Mouse (Mus musculus) left cerebral cortex, postnatal 25 days (tissue): Measurements from ENCODE around the gene Gm28557. TPM values are rescaled to one million over a fixed set of nuclear protein-coding genes. Genes with fewer than 3 reads are reported as not detected.
"Not testable (repeated sequence)": the region's sequence is repeated elsewhere in the genome, so short reads cannot be mapped to it uniquely, and the experiment has no call there.

Experiments
- DNase-seq, 2 experiments: peaks; one replicate each; pipeline ENCODE4 v3.0.0; 2022; ENCODE audit warnings: low spot score in 2 of 2, mixed read lengths in 1 of 2
- intact Hi-C: fragments of 180-260 bp; cut with DNase I; formaldehyde crosslinking; loops from one replicate; pipeline ENCODE4 v1.15.1; 2025
- total RNA-seq, 2 experiments: library from RNA; stranded (reverse); gene quantifications; 2 replicates each; pipeline ENCODE4 v1.2.3; 2021

Gene Gm28557
- total RNA-seq: 1 to 10 TPM; 2.0 to 2.2 TPM

- intact Hi-C loops: loop anchor here (1.0 to 2.0 kb wide), 6 partner anchors 20 to 252 kb away; partner anchors contain the start of genes Gm28044, Zfp455, Zfp457 and Zfp712
Measured at GRCm38 (mm10) chr13:67108194-67108820, at the start of gene Gm28557. Gene Gm28557, minus strand, starts transcription at chr13:67108604.

GRCm38 (mm10) chr13:67128038-67128721 lies 19.8 kb upstream of the Gm28557 start:
- intact Hi-C loops: loop anchor here (1.0 to 2.0 kb wide), 3 partner anchors 20 to 179 kb away; partner anchors contain the start of genes Gm28557, Zfp457 and Zfp712
- peak; percentile 89 to 96 for DNase-seq

More at GRCm38 (mm10) chr13:67108194-67108820, at the start of gene Gm28557:
- peak; percentile 94 to 99 for DNase-seq

GRCm38 (mm10) chr13:67127507-67127906 lies 19.1 kb upstream of the Gm28557 start:
- intact Hi-C loops, DNase-seq: not testable (repeated sequence)

GRCm38 (mm10) chr13:67124460-67124859 lies 16.1 kb upstream of the Gm28557 start:
- intact Hi-C loops: no loop called here
- no peak for DNase-seq

- intact Hi-C loops, DNase-seq: not testable (repeated sequence)
Measured at GRCm38 (mm10) chr13:67121360-67121759, 13.0 kb upstream of the Gm28557 start, which contains the start of gene Zfp759. Gene Zfp759, plus strand, starts transcription at chr13:67121660.

GRCm38 (mm10) chr13:67116163-67116562 lies 7.8 kb upstream of the Gm28557 start, which contains the start of gene Rslcan18:
Gene Rslcan18, minus strand, starts transcription at chr13:67116263.
- intact Hi-C loops, DNase-seq: not testable (repeated sequence)

- no peak for DNase-seq
- intact Hi-C loops: no loop called here
Measured at GRCm38 (mm10) chr13:67113287-67113686, 4.9 kb upstream of the Gm28557 start.

GRCm38 (mm10) chr13:67112096-67112495 lies 3.7 kb upstream of the Gm28557 start:
- intact Hi-C loops: no loop called here
- peak; percentile 33 to 55 for DNase-seq

GRCm38 (mm10) chr13:67108821-67109206 lies 410 bp upstream of the Gm28557 start:
- DNase-seq: no peak
- intact Hi-C loops: loop anchor here (1.0 to 2.0 kb wide), 6 partner anchors 19 to 251 kb away; partner anchors contain the start of genes Gm28044, Zfp455, Zfp457 and Zfp712

- intact Hi-C loops: loop anchor here (1.0 to 2.0 kb wide), 6 partner anchors 21 to 253 kb away; partner anchors contain the start of genes Gm28044, Zfp455, Zfp457 and Zfp712
Measured at GRCm38 (mm10) chr13:67107681-67108080, 723 bp downstream of the Gm28557 start.

GRCm38 (mm10) chr13:67097876-67098275 lies 10.5 kb downstream of the Gm28557 start, which contains the start of gene Zfp708:
Gene Zfp708, minus strand, starts transcription at chr13:67097976.
- intact Hi-C loops: no loop called here
- no peak for DNase-seq

More at GRCm38 (mm10) chr13:67107681-67108080, 723 bp downstream of the Gm28557 start:
- DNase-seq: no peak

GRCm38 (mm10) chr13:67090154-67090553 lies 18.2 kb downstream of the Gm28557 start:
- intact Hi-C loops: no loop called here
- DNase-seq: no peak

GRCm38 (mm10) chr13:67081946-67082345 lies 26.5 kb downstream of the Gm28557 start:
- intact Hi-C loops: loop anchor here (1.0 to 2.0 kb wide), 2 partner anchors 21 to 26 kb away; partner anchors contain the start of genes Gm28557 and Zfp712
- DNase-seq: no peak

- intact Hi-C loops: loop anchor here (1.0 to 2.0 kb wide), 2 partner anchors 20 to 27 kb away; partner anchors contain the start of genes Gm28557 and Zfp712
Measured at GRCm38 (mm10) chr13:67081142-67081713, 27.2 kb downstream of the Gm28557 start.

GRCm38 (mm10) chr13:67077244-67077643 lies 31.2 kb downstream of the Gm28557 start:
- no peak for DNase-seq
- intact Hi-C loops: no loop called here

More at GRCm38 (mm10) chr13:67081142-67081713, 27.2 kb downstream of the Gm28557 start:
- peak; percentile 61 to 88 for DNase-seq

- DNase-seq: no peak
- intact Hi-C loops: no loop called here
Measured at GRCm38 (mm10) chr13:67072786-67073185, 35.6 kb downstream of the Gm28557 start.

- intact Hi-C loops: no loop called here
Measured at GRCm38 (mm10) chr13:67065386-67065785, 43.0 kb downstream of the Gm28557 start.

GRCm38 (mm10) chr13:67062427-67062826 lies 46.0 kb downstream of the Gm28557 start:
- intact Hi-C loops: no loop called here
- no peak for DNase-seq

More at GRCm38 (mm10) chr13:67065386-67065785, 43.0 kb downstream of the Gm28557 start:
- no peak for DNase-seq

- intact Hi-C loops: loop anchor here (2.0 kb wide), 3 partner anchors 20 to 68 kb away; partner anchors contain the start of gene Gm28557
- DNase-seq: peak; percentile 94 to 97
Measured at GRCm38 (mm10) chr13:67060786-67061358, 47.5 kb downstream of the Gm28557 start, which contains the start of gene Zfp712. Gene Zfp712, minus strand, starts transcription at chr13:67061170.
